Mouse (Mus musculus): ENCODE measurements around the gene Cxadr. TPM values are rescaled to one million over a fixed set of nuclear protein-coding genes. Genes with fewer than 3 reads are reported as not detected.

The Cxadr gene
- polyA plus RNA-seq, 1 experiment from 2014 or later: 46.4 TPM

- DNase-seq (ENCODE audit: low spot score) (no peak), ATAC-seq (ENCODE audit: insufficient read depth, low FRiP score, low TSS enrichment) (no peak)
- H3K9ac ChIP-seq (ENCODE audit: low read length): no peak overlapping the region
- no peaks in the 10 kb centered on the region for H3K9me3 ChIP-seq (ENCODE audit: control insufficient read depth, low read length)
- H3K27ac ChIP-seq (ENCODE audit: low read depth, low read length): no peak overlapping the region
- no peaks in the 10 kb centered on the region for H3K27me3 ChIP-seq (ENCODE audit: control insufficient read depth, insufficient read depth, low read length)
- 0 out of 2 replicates have a peak, but pooled peaks cover 2% of the 10 kb centered on the region for H3K4me1 ChIP-seq (ENCODE audit: control insufficient read depth, insufficient read depth, low read length)
- no peak overlapping the region for H3K4me2 ChIP-seq (ENCODE audit: low read depth)
- WGBS: 93% methylated on average over 3 of the region's 3 CpGs
- H3K4me3 ChIP-seq (ENCODE audit: low read depth, low read length): no peak overlapping the region
- H3K36me3 ChIP-seq (ENCODE audit: control insufficient read depth, insufficient read depth, low read length): no peaks in the 10 kb centered on the region
Observed at GRCm38 (mm10) chr16:78268167-78268566, 33.1 kb upstream of the Cxadr start.

GRCm38 (mm10) chr16:78274825-78275455 is 26.3 kb upstream of the Cxadr start:
- Histone ChIP-seq H3K4me3 (ENCODE audit: low read depth, low read length) (no peak overlapping the region), H3K27ac (ENCODE audit: low read depth, low read length) (no peak overlapping the region), H3K9ac (ENCODE audit: low read length) (no peak overlapping the region), H3K36me3 (ENCODE audit: control insufficient read depth, insufficient read depth, low read length) (no peaks in the 10 kb centered on the region), H3K9me3 (ENCODE audit: control insufficient read depth, low read length) (no peaks in the 10 kb centered on the region), H3K4me2 (ENCODE audit: low read depth) (no peak overlapping the region), H3K27me3 (ENCODE audit: control insufficient read depth, insufficient read depth, low read length) (no peaks in the 10 kb centered on the region), H3K4me1 (ENCODE audit: control insufficient read depth, insufficient read depth, low read length) (no peaks in the 10 kb centered on the region)
- ATAC-seq (ENCODE audit: insufficient read depth, low FRiP score, low TSS enrichment): no peak
- no peak for DNase-seq (ENCODE audit: low spot score)
- WGBS: 72% methylated on average over 9 of the region's 9 CpGs

- Histone ChIP-seq H3K4me1 (ENCODE audit: control insufficient read depth, insufficient read depth, low read length) (no peaks in the 10 kb centered on the region), H3K27me3 (ENCODE audit: control insufficient read depth, insufficient read depth, low read length) (no peaks in the 10 kb centered on the region), H3K9me3 (ENCODE audit: control insufficient read depth, low read length) (no peaks in the 10 kb centered on the region), H3K4me2 (ENCODE audit: low read depth) (no peak overlapping the region), H3K4me3 (ENCODE audit: low read depth, low read length) (no peak overlapping the region), H3K27ac (ENCODE audit: low read depth, low read length) (no peak overlapping the region), H3K9ac (ENCODE audit: low read length) (no peak overlapping the region), H3K36me3 (ENCODE audit: control insufficient read depth, insufficient read depth, low read length) (no peaks in the 10 kb centered on the region)
- DNase-seq (ENCODE audit: low spot score) (no peak), ATAC-seq (ENCODE audit: insufficient read depth, low FRiP score, low TSS enrichment) (no peak)
- WGBS: 64% methylated on average over 4 of the region's 4 CpGs
Observed at GRCm38 (mm10) chr16:78277567-78277966, 23.7 kb upstream of the Cxadr start.

DNA sequence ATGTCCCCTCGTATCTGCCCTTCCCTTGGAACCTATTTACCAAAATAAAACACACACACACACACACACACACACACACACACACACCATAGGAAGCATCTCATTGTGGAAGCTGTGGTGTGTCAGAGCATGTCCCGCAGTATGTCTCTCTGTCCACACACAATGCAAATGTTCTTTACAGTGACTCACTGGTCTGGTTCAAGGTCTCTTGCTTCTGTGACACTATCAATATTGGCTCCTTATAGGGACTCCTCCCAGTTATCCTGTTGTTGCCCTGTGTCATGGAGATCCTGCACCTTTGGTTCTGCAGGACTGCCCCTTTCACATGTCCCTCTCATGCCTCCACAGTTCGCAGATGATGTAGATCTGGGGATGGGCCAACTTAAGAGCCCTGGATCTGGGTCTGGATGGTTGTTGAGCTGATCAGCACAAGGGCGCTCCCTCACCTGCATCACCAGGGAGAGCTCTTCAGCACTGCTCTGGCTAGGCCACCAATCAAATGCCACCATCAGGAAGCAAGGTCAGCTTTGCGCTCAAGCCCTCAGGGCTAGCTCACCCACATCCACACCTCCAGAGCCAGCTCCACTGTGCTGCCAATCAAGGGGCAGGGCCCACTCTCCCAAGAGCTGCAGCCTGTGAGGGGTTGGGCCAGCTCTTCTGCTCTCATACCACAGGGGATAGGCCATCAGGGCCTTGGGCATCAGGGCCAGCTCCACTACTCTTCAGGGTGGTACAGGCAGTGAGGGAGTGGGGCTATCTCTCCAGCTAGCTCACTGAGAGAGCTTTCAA is 21.0 kb upstream of the Cxadr start:
- H3K4me3 ChIP-seq (ENCODE audit: low read depth, low read length): no peak overlapping the region
- H3K4me1 ChIP-seq (ENCODE audit: control insufficient read depth, insufficient read depth, low read length): no peaks in the 10 kb centered on the region
- no peaks in the 10 kb centered on the region for H3K36me3 ChIP-seq (ENCODE audit: control insufficient read depth, insufficient read depth, low read length)
- H3K27me3 ChIP-seq (ENCODE audit: control insufficient read depth, insufficient read depth, low read length): no peaks in the 10 kb centered on the region
- H3K9ac ChIP-seq (ENCODE audit: low read length): no peak overlapping the region
- 81% methylated on average over 5 of the region's 5 CpGs for WGBS
- DNase-seq (ENCODE audit: low spot score) (no peak), ATAC-seq (ENCODE audit: insufficient read depth, low FRiP score, low TSS enrichment) (no peak)
- H3K4me2 ChIP-seq (ENCODE audit: low read depth): no peak overlapping the region
- no peak overlapping the region for H3K27ac ChIP-seq (ENCODE audit: low read depth, low read length)
- H3K9me3 ChIP-seq (ENCODE audit: control insufficient read depth, low read length): no peaks in the 10 kb centered on the region

DNA sequence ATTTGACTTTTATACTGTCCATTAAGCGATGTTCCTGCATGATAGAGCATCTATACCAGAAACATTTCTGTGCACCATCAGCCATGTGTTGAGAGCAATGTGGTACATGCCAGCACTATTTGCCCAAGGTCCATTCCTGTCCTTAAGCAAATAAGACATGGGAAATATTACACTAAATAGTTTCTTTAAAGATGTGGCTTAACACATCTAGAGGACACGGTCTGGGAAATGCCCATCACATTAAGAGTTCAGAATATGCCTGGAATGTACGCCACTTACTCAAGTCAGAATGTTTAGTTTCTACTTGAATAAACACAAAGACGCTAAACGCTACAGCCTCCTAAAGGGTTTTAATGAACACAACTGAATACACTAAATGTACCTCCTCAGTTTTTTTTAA is 18.1 kb upstream of the Cxadr start:
- DNase-seq (ENCODE audit: low spot score) (no peak), ATAC-seq (ENCODE audit: insufficient read depth, low FRiP score, low TSS enrichment) (no peak)
- no peak overlapping the region for H3K27ac ChIP-seq (ENCODE audit: low read depth, low read length)
- no peaks in the 10 kb centered on the region for H3K36me3 ChIP-seq (ENCODE audit: control insufficient read depth, insufficient read depth, low read length)
- H3K9me3 ChIP-seq (ENCODE audit: control insufficient read depth, low read length): no peaks in the 10 kb centered on the region
- no peak overlapping the region for H3K4me2 ChIP-seq (ENCODE audit: low read depth)
- no peak overlapping the region for H3K4me3 ChIP-seq (ENCODE audit: low read depth, low read length)
- WGBS: 82% methylated on average over 5 of the region's 5 CpGs
- H3K9ac ChIP-seq (ENCODE audit: low read length): no peak overlapping the region
- no peaks in the 10 kb centered on the region for H3K27me3 ChIP-seq (ENCODE audit: control insufficient read depth, insufficient read depth, low read length)
- H3K4me1 ChIP-seq (ENCODE audit: control insufficient read depth, insufficient read depth, low read length): no peaks in the 10 kb centered on the region

GRCm38 (mm10) chr16:78294051-78294450 is 7.2 kb upstream of the Cxadr start:
- H3K36me3 ChIP-seq (ENCODE audit: control insufficient read depth, insufficient read depth, low read length): no peaks in the 10 kb centered on the region
- 96% methylated on average over 1 of the region's 1 CpGs for WGBS
- no peak for ATAC-seq (ENCODE audit: insufficient read depth, low FRiP score, low TSS enrichment)

DNA sequence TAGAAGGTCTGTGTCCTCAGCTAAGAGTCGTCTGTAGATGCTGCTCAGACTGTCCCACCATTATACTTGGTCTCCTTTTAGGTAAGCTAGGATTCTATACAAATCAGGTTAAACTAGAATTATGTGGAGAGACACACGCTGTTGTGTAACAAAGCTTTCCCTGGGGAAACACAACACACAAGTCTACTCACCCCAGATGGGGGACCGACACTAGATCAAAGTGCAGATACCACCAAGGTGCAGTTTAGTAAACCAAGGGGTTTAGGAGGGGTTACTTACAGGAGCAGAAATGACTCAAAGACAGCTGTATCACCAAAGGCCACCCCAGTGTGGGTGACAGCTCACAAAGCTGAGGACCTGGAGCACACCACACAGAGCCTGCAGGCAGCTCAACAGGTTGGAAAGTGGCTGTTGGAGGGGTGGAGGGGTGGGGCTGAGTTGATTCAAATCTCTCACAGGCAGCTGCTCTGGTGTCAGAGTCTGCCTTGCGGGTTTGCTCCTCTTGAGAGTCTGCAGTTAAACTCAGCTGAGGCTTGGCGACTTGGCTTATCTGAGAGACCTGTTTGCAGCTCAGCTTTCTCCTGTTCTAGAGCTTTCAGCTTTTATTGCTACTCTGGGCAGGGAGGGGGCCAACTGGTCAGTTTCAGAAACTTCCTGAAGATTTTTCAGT is 6.5 kb upstream of the Cxadr start:
- H3K36me3 ChIP-seq (ENCODE audit: control insufficient read depth, insufficient read depth, low read length): no peaks in the 10 kb centered on the region
- ATAC-seq (ENCODE audit: insufficient read depth, low FRiP score, low TSS enrichment) (no peak), DNase-seq (ENCODE audit: low spot score) (no peak)
- WGBS: 51% methylated on average over 5 of the region's 5 CpGs
- no peak overlapping the region for H3K27ac ChIP-seq (ENCODE audit: low read depth, low read length)
- H3K9ac ChIP-seq (ENCODE audit: low read length): no peak overlapping the region
- no peak overlapping the region for H3K4me2 ChIP-seq (ENCODE audit: low read depth)
- no peaks in the 10 kb centered on the region for H3K9me3 ChIP-seq (ENCODE audit: control insufficient read depth, low read length)
- no peak overlapping the region for H3K4me3 ChIP-seq (ENCODE audit: low read depth, low read length)
- no peaks in the 10 kb centered on the region for H3K4me1 ChIP-seq (ENCODE audit: control insufficient read depth, insufficient read depth, low read length)
- no peaks in the 10 kb centered on the region for H3K27me3 ChIP-seq (ENCODE audit: control insufficient read depth, insufficient read depth, low read length)

More at GRCm38 (mm10) chr16:78294051-78294450, 7.2 kb upstream of the Cxadr start:
- no peak for DNase-seq (ENCODE audit: low spot score)
- Histone ChIP-seq H3K9ac (ENCODE audit: low read length) (no peak overlapping the region), H3K4me1 (ENCODE audit: control insufficient read depth, insufficient read depth, low read length) (no peaks in the 10 kb centered on the region), H3K4me2 (ENCODE audit: low read depth) (no peak overlapping the region), H3K27ac (ENCODE audit: low read depth, low read length) (no peak overlapping the region), H3K4me3 (ENCODE audit: low read depth, low read length) (no peak overlapping the region), H3K27me3 (ENCODE audit: control insufficient read depth, insufficient read depth, low read length) (no peaks in the 10 kb centered on the region), H3K9me3 (ENCODE audit: control insufficient read depth, low read length) (no peaks in the 10 kb centered on the region)

DNA sequence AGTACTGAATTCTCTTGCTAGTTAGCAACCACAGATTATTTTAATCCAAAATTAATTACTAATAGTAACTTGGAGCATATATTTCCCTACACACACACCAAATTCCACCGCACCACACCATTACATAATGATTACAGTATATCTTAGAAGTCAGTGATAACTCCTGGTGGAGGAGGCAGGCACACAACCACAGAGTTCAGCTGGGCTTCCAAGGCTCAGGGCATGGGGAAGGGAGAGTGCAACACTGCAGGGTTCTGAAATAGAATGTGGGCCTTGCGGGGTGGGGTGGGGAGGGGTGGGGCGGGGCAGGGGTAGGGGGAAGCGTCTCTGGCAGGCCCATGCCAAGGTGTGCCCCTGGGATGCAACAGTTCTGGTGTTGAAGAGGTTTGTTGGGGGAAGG is 5.7 kb upstream of the Cxadr start:
- no peaks in the 10 kb centered on the region for H3K27me3 ChIP-seq (ENCODE audit: control insufficient read depth, insufficient read depth, low read length)
- no peak overlapping the region for H3K4me3 ChIP-seq (ENCODE audit: low read depth, low read length)
- H3K36me3 ChIP-seq (ENCODE audit: control insufficient read depth, insufficient read depth, low read length): no peaks in the 10 kb centered on the region
- no peak overlapping the region for H3K4me2 ChIP-seq (ENCODE audit: low read depth)
- no peaks in the 10 kb centered on the region for H3K9me3 ChIP-seq (ENCODE audit: control insufficient read depth, low read length)
- no peak overlapping the region for H3K27ac ChIP-seq (ENCODE audit: low read depth, low read length)
- H3K9ac ChIP-seq (ENCODE audit: low read length): no peak overlapping the region
- ATAC-seq (ENCODE audit: insufficient read depth, low FRiP score, low TSS enrichment) (no peak), DNase-seq (ENCODE audit: low spot score) (no peak)
- H3K4me1 ChIP-seq (ENCODE audit: control insufficient read depth, insufficient read depth, low read length): no peaks in the 10 kb centered on the region
- WGBS: 49% methylated on average over 4 of the region's 4 CpGs

All from neural tube, embryonic 11.5 days (tissue).